Mouse (Mus musculus): ENCODE measurements around the gene 2310034G01Rik.
A peak's percentile ranks its signal among the peaks of the same experiment; 100 is the strongest.

2310034G01Rik gene

DNA sequence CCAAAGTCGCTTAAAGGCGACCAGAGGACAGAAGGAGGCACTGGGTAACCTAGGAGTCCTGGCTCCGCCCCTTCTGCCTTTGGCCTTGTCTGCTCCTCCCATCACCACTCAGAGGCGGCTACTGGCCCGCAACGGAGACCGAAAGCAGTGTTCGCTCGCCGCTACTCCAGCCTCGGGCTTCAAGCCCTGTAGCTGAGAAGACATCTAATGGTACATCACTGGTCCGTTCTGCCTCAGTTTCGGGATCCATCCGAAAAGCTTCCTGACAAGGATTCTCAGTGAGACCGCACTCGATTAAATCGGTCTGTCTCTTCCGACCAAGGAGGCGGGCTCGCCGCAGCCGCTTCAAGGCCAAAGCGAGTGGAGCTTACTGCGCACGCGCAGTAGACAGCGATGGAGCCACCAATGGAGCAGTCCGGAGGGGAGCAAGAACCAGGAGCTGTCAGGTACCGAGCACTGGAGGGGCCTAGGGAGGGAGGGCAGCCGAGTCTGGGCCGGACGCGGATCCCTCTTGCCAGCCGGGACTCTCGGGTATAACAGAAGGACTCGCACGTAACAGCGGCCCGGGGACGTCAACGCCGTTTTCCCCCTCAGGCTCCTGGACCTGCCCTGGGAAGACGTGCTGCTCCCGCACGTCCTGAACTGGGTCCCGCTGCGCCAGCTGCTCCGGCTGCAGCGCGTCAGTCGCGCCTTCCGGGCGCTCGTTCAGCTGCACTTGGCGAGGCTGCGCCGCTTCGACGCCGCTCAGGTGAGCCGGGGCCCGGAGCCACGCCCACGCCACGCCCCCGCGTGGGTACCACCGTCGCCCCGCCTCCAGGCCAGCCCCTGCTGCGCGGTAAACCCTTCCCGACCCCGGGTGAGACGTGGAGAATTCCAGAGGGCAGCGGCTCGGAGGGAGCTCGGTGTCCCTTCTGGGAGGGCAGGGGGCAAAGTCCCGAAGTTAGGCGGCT is 21.7 kb downstream of the 2310034G01Rik start, which contains the start of gene Fbxl15:
TSS of gene Fbxl15 (plus strand) at position 104 of the 950 bp plus-strand sequence.
- DNase-seq (ENCODE audit: low spot score): peak; percentile 93

- DNase-seq (ENCODE audit: low spot score): no peak
These were observed 22.5 kb downstream of the 2310034G01Rik start for GRCm38 (mm10) chr19:46327531-46328064.

- peak; percentile 61 for DNase-seq (ENCODE audit: low spot score)
These were observed 23.3 kb downstream of the 2310034G01Rik start, which contains the start of gene Psd for GRCm38 (mm10) chr19:46326756-46327305. Gene Psd, minus strand, starts transcription at chr19:46327156.

- DNase-seq (ENCODE audit: low spot score): peak; percentile 7
These were observed 23.9 kb downstream of the 2310034G01Rik start for GRCm38 (mm10) chr19:46326019-46326755.

DNA sequence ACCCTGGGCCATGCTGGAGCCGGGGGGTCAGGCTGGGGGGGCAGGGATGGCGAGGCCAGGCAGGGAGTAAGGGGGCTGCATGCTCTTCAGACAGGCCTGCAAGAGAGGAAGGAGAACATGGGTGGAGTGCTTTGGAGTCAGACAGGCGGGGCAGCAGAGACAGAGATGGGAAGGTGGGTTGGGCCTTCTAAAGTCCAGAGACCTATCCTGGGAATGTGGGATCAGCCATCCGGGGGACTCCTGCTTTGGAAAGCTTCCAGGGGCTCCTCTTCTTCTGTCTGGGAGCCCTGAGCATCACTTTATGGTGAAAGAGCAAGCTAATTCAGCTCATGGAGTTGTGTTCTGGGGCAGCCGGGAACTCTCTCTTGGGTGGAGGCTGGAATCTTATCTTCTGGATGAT is 25.2 kb downstream of the 2310034G01Rik start:
- DNase-seq (ENCODE audit: low spot score): no peak

- no peak for DNase-seq (ENCODE audit: low spot score)
These were observed 25.7 kb downstream of the 2310034G01Rik start for GRCm38 (mm10) chr19:46324366-46324765.

DNA sequence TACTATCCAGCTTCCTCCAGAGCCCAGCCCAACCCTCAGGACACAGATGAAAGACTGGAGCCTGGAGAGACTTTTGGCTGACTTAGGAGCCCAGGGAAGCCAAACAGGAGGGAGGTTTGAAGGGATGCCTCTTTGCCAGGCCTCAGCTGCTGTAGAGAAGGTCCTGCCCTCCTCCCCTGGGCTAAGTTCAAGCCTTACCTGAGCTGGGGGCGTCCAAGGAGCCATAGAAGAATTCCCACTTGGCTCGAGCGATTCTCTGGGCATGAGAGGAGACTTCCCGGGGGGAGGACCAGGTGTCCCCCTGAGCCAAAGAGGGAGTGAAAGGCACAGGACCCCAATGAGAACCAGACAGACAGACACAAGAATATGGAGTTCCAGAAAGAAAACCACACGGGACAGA is 26.4 kb downstream of the 2310034G01Rik start:
- no peak for DNase-seq (ENCODE audit: low spot score)

DNA sequence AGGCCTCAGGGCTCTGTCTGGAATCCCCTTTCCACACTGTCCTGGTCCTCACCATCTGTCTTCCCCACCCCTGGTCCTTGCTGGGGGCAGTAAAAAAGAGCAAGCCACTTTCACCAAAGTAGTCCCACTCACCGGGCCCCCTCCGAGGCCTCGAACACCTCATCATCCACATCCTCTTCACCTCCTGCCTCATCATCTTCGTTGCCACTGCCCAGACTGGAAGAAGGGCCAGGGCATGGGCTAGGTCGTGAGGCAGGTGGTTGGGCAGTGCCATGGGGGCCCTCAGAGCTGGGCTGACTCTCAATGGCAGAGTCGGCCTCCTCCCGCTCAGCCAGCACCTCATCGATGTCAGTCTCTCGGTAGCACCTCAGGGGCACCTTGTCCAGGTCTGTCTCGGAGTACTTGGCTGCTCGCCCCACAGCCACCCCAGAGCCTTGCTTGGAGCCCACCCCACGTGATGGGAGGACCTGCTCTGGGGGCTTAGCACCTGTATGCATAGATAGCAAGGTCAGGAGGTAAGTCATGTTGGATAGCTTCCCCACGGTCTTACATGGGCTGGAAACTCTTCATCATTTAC is 27.0 kb downstream of the 2310034G01Rik start:
- DNase-seq (ENCODE audit: low spot score): peak; percentile 6

DNA sequence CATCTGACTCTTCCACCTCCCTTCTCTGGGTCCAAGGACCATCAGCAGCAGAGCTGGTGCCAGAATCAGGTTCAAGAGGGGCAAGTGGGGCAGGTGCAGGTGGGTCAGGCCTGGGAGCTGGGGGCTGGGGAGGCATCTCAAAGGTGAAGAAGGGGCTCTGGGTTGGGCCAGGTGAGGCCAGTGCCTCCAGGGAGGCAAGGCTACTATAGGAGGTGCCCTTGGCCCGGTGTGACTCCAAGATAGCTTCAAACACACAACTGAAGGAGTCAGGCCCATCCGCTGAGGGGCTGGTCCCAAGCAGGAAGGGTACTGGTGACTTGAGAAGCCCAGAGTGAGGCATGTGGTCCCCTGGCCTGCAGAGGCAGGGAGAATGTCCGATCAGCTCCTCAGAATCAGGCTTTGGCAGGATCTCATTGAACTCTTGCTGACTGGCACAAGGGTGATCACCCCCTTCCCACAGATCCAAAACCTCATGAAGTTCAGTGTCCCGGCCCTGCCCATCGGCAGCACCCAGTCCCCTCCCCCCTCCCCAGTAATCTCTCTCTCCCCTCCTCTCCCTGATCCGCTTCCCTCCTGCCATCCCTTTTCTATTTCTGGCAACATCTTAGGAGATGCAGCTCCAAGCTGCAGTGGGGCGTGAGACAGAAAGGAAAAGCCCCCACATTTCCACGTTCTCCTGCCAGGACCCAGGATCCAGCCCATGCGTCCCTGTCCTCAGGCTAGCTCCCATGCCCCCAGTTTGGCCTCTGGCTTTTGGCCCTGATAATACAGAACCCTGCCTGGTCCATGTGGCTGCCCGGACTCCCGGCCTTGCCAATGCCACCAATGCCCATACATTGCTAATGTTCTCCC is 27.7 kb downstream of the 2310034G01Rik start:
- no peak for DNase-seq (ENCODE audit: low spot score)

DNA sequence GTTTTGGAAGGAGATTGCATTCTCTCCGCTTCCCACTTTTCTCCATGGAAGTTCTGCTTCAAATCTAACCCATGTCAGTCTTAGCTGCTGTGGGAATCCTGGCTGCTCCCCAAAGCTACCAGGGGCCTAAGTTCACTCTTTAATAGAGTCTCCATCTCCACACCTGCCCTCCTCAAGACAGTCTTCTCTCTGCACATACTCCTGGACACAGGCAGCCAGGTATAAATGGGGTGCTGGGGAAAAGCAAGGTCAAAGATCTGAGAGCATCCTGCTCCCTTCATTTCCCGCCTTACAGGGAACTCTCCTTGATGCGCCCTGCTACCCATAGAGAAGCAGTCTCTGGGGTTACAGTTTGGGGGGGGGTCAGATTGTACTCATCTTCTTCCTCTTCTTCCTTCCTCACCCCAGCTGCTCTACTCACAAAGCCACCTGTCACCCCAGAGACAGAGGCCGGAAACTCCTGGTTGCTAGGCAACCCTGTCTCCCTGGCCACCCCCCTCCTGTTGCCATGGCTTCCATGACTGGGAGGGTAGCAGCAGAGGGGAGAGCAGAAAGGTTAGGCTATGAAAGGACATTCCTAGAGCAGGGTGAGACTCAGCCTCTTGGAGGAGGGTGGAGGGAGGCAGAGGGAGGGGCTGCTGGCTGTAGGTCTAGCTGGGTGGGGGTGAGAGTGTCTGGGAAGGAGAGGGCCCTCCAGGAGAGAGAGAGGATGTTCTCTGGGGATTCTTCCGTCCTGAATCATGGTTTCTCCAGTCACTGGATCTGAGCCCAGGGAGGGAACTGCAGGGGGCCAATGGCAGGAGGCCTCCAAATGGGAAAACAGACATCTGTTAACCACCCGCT is 28.8 kb downstream of the 2310034G01Rik start:
- DNase-seq (ENCODE audit: low spot score): no peak

- no peak for DNase-seq (ENCODE audit: low spot score)
These were observed 29.9 kb downstream of the 2310034G01Rik start for GRCm38 (mm10) chr19:46320076-46320785.

- DNase-seq (ENCODE audit: low spot score): peak; percentile 80
These were observed 31.3 kb downstream of the 2310034G01Rik start for GRCm38 (mm10) chr19:46318586-46319378.

DNA sequence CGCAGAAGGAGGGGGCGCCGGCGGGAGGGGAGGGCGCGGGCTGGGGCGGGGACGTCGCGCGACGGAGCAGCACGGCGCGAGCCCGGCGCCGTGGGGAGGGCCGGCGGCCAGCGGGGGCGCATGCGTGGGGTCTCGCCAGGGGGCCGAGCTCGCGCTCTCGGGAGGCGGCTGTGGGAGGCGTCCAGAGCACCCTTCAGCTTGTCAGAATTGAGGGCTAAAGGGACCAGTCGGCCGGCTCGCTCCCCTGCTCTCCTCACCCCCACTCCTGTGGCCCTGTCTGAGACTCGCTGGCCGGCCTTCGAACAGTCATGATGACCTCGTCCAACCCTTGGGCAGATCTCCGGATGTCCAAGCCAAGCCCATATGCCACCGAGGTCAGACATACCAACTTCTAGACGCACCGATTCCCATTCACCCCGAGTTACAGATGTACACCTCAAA is 32.1 kb downstream of the 2310034G01Rik start:
- peak; percentile 66 for DNase-seq (ENCODE audit: low spot score)

DNA sequence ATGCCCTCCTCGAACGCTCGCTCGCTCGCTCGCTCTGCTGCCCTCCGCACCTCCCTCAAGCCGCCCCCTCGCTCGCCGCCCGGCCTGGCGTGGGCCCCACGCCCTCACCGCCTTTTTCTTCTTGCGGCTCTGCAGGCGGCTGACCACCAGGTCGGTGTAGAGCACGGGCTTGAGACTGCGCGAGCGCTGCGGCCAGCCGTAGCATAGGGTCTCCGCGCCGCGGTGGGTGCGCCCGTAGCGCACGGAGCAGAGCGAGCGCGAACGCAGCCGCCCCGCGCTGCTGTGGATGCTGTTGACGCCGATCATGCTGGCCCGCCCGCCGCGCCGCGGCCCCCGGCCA is 32.6 kb downstream of the 2310034G01Rik start:
- no peak for DNase-seq (ENCODE audit: low spot score)

DNA sequence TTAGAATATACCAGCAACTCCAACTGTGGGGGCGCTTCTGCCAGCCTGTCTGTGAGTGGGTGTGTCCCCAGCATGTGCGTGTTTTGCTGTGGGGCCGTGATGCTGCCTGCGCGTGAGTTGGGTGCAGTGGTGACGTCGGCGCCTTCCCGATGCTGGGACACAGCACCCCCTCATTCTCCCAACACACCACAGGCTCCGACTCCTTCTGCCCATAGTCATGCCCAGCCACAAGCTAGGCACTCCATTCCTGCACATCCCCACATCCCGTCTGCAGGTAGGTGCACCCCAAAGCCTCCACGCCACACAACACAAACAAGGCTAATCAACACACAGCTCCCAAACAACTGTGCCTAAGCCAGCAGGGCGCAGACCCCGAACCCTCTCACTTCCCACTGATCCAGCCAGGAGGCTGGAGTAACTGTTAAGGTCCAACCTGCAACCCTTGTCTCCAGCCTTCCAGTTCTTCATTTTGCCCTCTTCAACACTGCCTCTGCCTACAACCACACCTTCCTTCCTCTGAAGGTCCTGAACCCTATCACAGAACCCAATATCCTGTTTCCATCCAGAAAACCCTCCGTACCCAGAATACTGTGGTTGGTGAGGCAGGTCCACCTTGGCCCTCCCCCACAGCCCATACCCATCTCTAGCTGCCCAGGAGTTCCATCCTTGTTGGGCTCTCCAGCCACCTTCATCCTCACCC is 33.1 kb downstream of the 2310034G01Rik start:
- peak; percentile 9 for DNase-seq (ENCODE audit: low spot score)

GRCm38 (mm10) chr19:46315752-46316610 is 34.1 kb downstream of the 2310034G01Rik start:
- DNase-seq (ENCODE audit: low spot score): peak; percentile 8

Data from ovary, postnatal 36 days (tissue).